Mouse (Mus musculus) olfactory bulb, adult 2 months (tissue): Measurements from ENCODE around the gene Cpsf4. TPM values are rescaled to one million over a fixed set of nuclear protein-coding genes. Genes with fewer than 3 reads are reported as not detected.

Source experiments
- H3K27ac ChIP-seq: fragments of 200-500 bp; 2 replicates; pipeline ENCODE4 v1.5.1; 2012; ENCODE audit warnings: low read depth, low read length; ENCODE audit not compliant: insufficient read depth
- H3K4me1 ChIP-seq: fragments of 200-500 bp; 2 replicates; pipeline ENCODE4 v1.6.1; 2012; ENCODE audit warnings: low read length; ENCODE audit not compliant: control insufficient read depth, insufficient read depth
- H3K4me3 ChIP-seq: fragments of 200-500 bp; 2 replicates; pipeline ENCODE4 v1.5.1; 2012; ENCODE audit warnings: mild to moderate bottlenecking, low read depth, low read length, moderate library complexity; ENCODE audit not compliant: insufficient read depth
- CTCF ChIP-seq: fragments of 200-500 bp; IDR thresholded peaks from 2 replicates; pipeline ENCODE4 v1.5.1; 2012; ENCODE audit warnings: low read depth, mild to moderate bottlenecking, low read length, moderate library complexity; ENCODE audit not compliant: insufficient read depth
- POLR2A ChIP-seq: fragments of 200-500 bp; IDR thresholded peaks from 2 replicates; pipeline ENCODE4 v1.6.1; 2012; ENCODE audit warnings: mild to moderate bottlenecking, low read depth, low read length, moderate library complexity; ENCODE audit not compliant: insufficient read depth
- WGBS: fragments of 180-500 bp; shearing (Covaris S2); methylation state at CpG from one replicate; pipeline ENCODE4 v1.1.7; 2018; 5-methylcytosine and 5-hydroxymethylcytosine counted together
- polyA plus RNA-seq: library from polyadenylated mRNA; stranded (reverse); fragments of >200 nt; gene quantifications from 2 replicates; pipeline ENCODE4 v1.2.4, GENCODE M21; 2012; ENCODE audit warnings: low replicate concordance; ENCODE audit not compliant: missing spikeins, insufficient read depth, insufficient read length

Cpsf4 gene
- polyA plus RNA-seq, 1 experiment, result not detected

DNA sequence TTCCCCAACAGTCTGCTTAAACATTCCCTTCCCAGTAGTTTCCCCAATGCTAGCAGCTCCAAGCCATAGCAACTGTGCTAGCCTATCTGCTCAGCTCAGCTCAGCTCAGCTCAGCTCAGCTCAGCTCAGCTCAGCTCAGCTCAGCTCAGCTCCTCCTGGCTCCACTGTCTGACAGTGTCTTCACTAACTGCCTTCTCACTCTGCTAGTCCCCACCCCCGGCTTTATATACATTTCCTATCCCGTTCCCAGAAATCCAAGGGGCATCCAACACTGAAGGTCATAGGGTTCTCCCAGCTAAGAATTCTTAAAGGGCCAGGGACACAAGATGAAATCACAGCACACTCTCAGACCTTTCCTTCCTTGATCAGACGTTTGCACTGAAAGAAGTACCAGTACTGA, 2.3 kb upstream of the Cpsf4 start:
- 69% methylated on average over 3 of the region's 3 CpGs for WGBS
- no peak overlapping the region for H3K4me3 ChIP-seq
- TF ChIP-seq CTCF, result no peak
- H3K27ac ChIP-seq, result no peak overlapping the region
- peaks cover 15% of the 10 kb centered on the region for H3K4me1 ChIP-seq

GRCm38 (mm10) chr5:145165184-145165583, 1.8 kb upstream of the Cpsf4 start:
- H3K4me1 ChIP-seq, result peaks cover 15% of the 10 kb centered on the region
- no peak overlapping the region for H3K27ac ChIP-seq
- H3K4me3 ChIP-seq, result no peak overlapping the region
- 85% methylated on average over 15 of the region's 15 CpGs for WGBS
- TF ChIP-seq POLR2A (no peak), CTCF (no peak)

GRCm38 (mm10) chr5:145167306-145167661, 271 bp downstream of the Cpsf4 start:
- whole genome bisulfite sequencing, result under 1% methylated on average over 26 of the region's 28 CpGs
- H3K27ac ChIP-seq, result no peak overlapping the region
- peaks cover 15% of the 10 kb centered on the region for H3K4me1 ChIP-seq
- H3K4me3 ChIP-seq, result peak overlapping the region; percentile 75
- no peak for TF ChIP-seq POLR2A
- no peak for TF ChIP-seq CTCF

GRCm38 (mm10) chr5:145178461-145178980, 11.5 kb downstream of the Cpsf4 start:
- Histone ChIP-seq H3K4me3 (no peak overlapping the region), H3K4me1 (no peaks in the 10 kb centered on the region), H3K27ac (no peak overlapping the region)
- 85% methylated on average over 18 of the region's 18 CpGs for WGBS
- no peak for TF ChIP-seq POLR2A
- TF ChIP-seq CTCF, result no peak

- no peak overlapping the region for H3K4me3 ChIP-seq
- WGBS, result 95% methylated on average over 2 of the region's 2 CpGs
- TF ChIP-seq CTCF (no peak), POLR2A (no peak)
- H3K4me1 ChIP-seq, result peaks cover 9% of the 10 kb centered on the region
- no peak overlapping the region for H3K27ac ChIP-seq
These were observed 18.2 kb downstream of the Cpsf4 start for GRCm38 (mm10) chr5:145185244-145185643.

GRCm38 (mm10) chr5:145189416-145189815, 22.4 kb downstream of the Cpsf4 start:
- TF ChIP-seq POLR2A (no peak), CTCF (no peak)
- WGBS, result 88% methylated on average over 6 of the region's 6 CpGs
- H3K4me3 ChIP-seq, result no peak overlapping the region
- peaks cover 9% of the 10 kb centered on the region for H3K4me1 ChIP-seq
- H3K27ac ChIP-seq, result no peak overlapping the region

DNA sequence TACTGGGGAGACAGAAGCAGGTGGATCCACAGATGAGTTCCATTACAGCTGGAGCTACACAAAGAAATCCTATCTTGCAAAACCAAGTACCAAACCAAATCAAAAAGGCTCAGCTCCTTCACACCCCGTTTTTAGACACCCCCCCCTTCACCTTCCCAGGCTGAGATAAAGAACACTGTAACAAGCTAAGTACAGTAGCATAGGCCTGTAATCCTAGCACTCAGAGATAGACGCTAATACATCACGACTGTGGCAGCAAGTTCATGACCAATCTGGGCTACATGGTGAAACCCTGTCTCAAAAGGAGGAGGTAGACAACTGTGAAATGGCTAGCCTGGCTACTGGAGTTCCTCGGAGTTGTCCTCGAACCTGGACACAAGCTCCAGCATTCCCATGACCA, 23.4 kb downstream of the Cpsf4 start:
- Histone ChIP-seq H3K4me3 (peak overlapping the region; percentile 97), H3K27ac (peak overlapping the region; percentile 89), H3K4me1 (peaks cover 9% of the 10 kb centered on the region)
- 23% methylated on average over 5 of the region's 5 CpGs for WGBS
- TF ChIP-seq CTCF (no peak), POLR2A (no peak)

DNA sequence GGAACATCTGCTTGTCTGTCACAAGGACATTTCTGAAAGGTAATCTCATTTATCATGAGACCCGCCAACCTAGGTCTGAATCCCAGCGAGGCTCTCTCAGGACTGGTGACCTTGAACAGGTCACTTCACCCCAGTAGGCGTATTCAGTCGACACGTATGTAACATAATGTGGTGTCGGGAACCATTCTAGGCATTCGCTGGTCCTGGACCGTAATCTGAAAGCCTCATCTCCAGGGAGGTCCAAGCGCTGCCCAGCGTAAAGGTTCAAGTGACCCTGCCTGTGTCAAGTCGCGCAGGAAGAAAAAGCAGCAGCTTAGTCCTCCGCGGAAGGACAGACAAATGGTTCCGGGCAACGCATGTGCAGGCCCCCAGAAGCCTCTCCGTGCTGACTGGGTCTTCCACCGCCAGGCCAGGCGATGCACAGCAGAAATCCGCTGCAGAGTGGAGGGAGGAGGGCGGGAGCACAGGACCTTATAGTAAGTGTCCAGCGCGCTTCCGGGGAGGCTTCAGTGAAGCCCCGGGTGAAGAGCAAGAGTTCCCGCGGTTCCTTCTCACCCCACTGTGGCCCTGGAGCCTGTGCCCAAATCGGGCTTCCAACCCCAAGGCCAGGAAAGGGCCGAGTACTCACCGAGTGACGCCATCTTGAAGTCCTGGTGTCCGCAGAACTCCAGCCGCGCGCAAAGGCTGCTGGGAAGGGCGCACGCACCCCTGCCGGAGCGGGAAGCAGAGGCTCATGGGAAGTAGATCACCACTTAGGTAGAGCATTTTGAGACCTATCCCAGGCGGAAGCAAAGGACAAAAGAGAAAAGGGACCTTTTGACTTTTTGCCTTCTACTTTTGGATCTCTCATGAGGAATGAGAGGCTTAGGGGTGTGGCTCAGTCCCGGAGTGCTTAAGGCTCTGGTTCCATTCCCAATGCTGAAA, 24.1 kb downstream of the Cpsf4 start:
- peak overlapping the region; percentile 89 for H3K27ac ChIP-seq
- peaks cover 9% of the 10 kb centered on the region for H3K4me1 ChIP-seq
- TF ChIP-seq POLR2A, result peak; percentile 71
- no peak for TF ChIP-seq CTCF
- peak overlapping the region; percentile 97 for H3K4me3 ChIP-seq
- under 1% methylated on average over 41 of the region's 41 CpGs for WGBS

GRCm38 (mm10) chr5:145191962-145192361, 24.9 kb downstream of the Cpsf4 start, which contains the start of gene Atp5j2:
Gene Atp5j2, minus strand, starts transcription at chr5:145192062.
- peak within 1 kb of the TSS; percentile 89 for H3K27ac ChIP-seq
- 75% methylated on average over 2 of the region's 2 CpGs for WGBS
- peaks cover 9% of the 10 kb centered on the region for H3K4me1 ChIP-seq
- TF ChIP-seq POLR2A (no peak), CTCF (no peak)
- peak within 1 kb of the TSS; percentile 97 for H3K4me3 ChIP-seq
